Comparison of ENCODE assay signal across 18 mouse cellular contexts in the genomic region with DNA sequence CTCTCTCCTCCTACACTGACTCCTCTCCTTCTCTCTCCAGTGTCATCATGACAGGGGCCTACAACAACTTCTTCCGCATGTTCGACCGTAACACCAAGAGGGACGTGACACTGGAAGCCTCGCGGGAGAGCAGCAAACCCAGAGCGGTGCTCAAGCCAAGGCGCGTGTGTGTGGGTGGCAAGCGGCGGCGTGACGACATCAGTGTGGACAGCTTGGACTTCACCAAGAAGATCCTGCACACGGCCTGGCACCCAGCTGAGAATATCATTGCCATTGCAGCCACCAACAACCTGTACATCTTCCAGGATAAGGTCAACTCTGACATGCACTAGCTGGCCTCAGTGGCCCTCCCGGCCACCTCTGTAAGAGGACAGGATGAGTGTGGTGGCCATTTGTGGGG.
"Had no signal": no experiment of that assay in that cellular context is flagged by ENCODE, and none has a peak within 500 bp of the region (broad histone marks: within the 10 kb centered on the region; RNA-seq: fewer than 3 reads in every experiment).

No protein-coding gene starts in this region.

- ATAC-seq: liver, postnatal 0 days; lung, postnatal 0 days; midbrain, embryonic 15.5 days had no signal

- DNase-seq: kidney, adult 8-10 months; kidney, postnatal 10 days; kidney, postnatal 36 days; left cerebral cortex, postnatal 4 days; liver, postnatal 0 days; lung, embryonic 14.5 days; thymus, adult 18-20 months; thymus, postnatal 36 days had no signal

- H3K4me3 ChIP-seq: kidney, embryonic 15.5 days; limb, embryonic 12.5 days; limb, embryonic 15.5 days; midbrain, embryonic 12.5 days; midbrain, embryonic 15.5 days; neural tube, embryonic 12.5 days; neural tube, embryonic 15.5 days had no signal

- H3K27ac ChIP-seq: kidney, embryonic 15.5 days; limb, embryonic 12.5 days; limb, embryonic 15.5 days; liver, embryonic 14.5 days; macrophage; midbrain, embryonic 12.5 days; midbrain, embryonic 15.5 days; neural tube, embryonic 12.5 days; neural tube, embryonic 15.5 days had no signal
